Mouse (Mus musculus): ENCODE results near the gene Sfxn5. TPM values are rescaled to one million over a fixed set of nuclear protein-coding genes. Genes with fewer than 3 reads are reported as not detected.

Sfxn5 gene
- 1 to 10 TPM; 5.7 to 6.1 TPM for total RNA-seq (2023)

DNA sequence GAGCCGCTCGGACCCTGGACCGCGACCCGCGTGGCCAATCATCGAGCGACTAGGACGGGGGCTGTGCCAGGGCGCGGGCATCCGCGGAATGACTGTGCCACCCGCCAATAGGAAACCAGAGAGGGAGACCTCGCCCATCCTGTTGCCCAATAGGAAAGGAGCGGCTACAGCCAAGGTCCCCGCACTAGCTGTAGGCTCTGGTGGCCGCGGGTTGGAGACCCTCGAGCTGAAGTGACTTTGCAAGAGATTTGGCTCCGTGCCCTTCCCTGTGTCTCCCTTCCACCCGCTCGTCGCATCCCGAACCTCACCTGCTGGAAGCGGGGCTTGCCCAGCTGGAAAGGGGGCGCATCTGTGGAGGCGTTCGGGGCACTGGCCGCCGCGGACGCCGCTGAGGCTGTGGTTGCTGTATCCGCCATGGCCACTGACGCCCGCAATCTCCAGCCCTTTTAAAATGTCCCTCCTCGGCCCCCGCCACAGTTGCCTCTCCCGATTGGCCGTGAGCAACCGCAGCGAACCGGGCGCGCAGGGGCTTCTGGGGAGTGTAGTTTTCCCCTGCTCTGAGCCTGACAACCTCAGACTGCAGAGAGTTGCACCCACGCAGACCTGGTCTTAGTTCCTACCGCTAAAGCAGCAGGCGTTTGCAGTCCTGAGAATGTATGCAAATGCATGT is at the start of gene Sfxn5:
Gene Sfxn5, minus strand, starts transcription at position 423 of the 670 bp plus-strand sequence.

DNA sequence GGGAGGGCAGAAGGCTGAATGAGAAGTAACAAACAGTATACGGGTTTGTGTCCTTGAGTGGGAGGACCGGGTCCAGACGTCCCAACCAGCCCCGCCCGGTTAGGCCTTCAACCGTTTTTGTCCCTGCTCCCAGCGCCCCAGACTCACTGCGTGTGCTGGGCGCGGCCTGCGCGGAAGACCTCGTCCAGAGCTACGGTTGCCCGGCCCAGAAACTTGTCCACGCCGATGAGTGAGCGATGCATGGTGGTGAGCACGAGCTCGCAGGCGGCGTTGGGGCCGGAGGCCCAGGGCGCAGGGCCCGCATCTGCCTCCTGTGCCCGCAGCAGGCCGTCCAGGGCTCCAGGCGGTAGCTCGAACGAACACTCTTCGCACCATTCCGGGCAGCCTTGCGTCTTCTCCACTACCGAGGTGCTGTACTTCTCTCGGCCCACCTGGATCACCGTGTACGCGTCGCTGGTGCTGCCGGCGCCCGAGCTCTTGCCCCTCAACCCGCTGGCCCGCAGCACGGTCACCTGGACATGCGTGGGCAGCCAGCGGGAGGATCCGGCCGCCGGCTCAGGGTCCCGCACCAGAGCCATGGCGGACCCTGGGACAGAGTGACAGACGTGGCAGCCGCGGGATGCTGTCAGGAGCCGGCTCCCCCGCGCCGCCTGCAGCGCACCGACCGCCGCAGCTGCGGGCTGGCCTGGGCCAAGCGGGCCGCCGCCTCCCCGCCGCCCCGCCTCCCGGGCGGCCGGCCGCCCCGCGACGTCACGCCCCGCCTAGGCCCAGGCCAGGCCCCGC is 40.9 kb upstream of the Sfxn5 start, which contains the start of gene Rab11fip5:
Gene Rab11fip5, minus strand, starts transcription at position 684 of the 783 bp plus-strand sequence.

DNA sequence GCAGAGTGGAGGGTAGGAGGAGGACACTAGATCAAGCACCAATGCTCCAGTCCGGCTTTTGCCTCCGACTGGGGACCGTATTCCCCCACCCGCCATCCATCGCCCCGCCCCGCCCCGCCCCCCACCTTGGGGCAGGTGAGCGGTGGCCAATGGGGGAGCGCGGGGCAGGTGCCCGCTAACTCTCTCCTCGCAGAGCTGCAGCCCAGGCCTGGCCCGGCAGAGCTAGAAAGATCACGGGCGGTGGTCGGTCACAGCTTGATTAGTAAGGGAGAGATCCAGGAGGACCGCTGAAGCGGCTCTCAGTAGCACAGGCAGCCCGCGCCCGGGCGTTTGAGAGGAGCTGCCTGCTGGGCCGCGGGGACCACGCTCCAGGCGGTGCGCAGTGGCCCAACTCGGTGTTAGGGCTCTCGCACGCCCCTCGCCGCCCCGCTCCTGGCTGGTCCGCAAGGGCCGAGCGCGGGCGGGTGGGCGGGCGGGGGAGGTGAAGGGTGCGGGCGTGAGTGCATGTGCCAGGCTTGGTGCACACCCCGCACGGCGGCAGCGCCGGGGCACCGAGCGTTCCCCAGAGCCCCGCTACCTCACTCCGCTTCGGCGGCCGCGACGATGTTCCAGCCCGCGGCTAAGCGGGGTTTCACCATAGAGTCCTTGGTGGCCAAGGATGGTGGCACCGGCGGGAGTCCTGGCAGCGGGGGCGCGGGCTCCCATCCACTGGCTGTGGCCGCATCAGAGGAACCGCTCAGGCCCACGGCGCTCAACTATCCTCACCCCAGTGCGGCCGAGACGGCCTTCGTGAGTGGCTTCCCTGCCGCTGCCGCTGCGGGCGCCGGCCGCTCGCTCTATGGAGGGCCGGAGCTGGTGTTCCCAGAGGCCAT is 145.6 kb downstream of the Sfxn5 start, which contains the start of gene Emx1:
Gene Emx1, plus strand, starts transcription at position 99 of the 872 bp plus-strand sequence.

Other genes starting within 250 kb of the Sfxn5 start
- 10 to 100 TPM; 26.7 to 30.0 TPM for gene Spr, start 195.7 kb downstream of the Sfxn5 start, total RNA-seq (2023)
- not detected for gene Emx1, start 146.0 kb downstream of the Sfxn5 start, total RNA-seq (2023)
- 1 to 10 TPM; 1.0 to 1.4 TPM for gene Rab11fip5, start 41.2 kb upstream of the Sfxn5 start, total RNA-seq (2023)
- not detected for gene Noto, start 90.5 kb upstream of the Sfxn5 start, total RNA-seq (2023)
- 10 to 100 TPM; 37.4 to 41.0 TPM for gene Smyd5, start 98.6 kb upstream of the Sfxn5 start, total RNA-seq (2023)
- 100 to 1,000 TPM; 188 to 191 TPM for gene Cct7, start 118.1 kb upstream of the Sfxn5 start, total RNA-seq (2023)
- 10 to 100 TPM; 21.9 to 22.5 TPM for gene Pradc1, start 118.5 kb upstream of the Sfxn5 start, total RNA-seq (2023)
- gene Fbxo41, start 169.6 kb upstream of the Sfxn5 start, total RNA-seq (2023) = not detected
- gene Egr4, start 180.2 kb upstream of the Sfxn5 start, total RNA-seq (2023) = not detected